Mouse (Mus musculus) stomach, embryonic 14.5 days (tissue): Measurements from ENCODE around the gene Zfr. TPM values are rescaled to one million over a fixed set of nuclear protein-coding genes. Genes with fewer than 3 reads are reported as not detected.

Experiments used
- ATAC-seq: fragments of 200-750 bp; cut with Nextera tagmentation; 2 replicates; pipeline ENCODE4 v1.8.0; 2017; ENCODE audit warnings: low read depth, moderate TSS enrichment; ENCODE audit not compliant: insufficient number of reproducible peaks, insufficient read depth, low FRiP score
- H3K27ac ChIP-seq: fragments of 300-500 bp; sonication (generic); 2 replicates; pipeline ENCODE4 v1.5.1; 2014; ENCODE audit warnings: mild to moderate bottlenecking, low read length, moderate library complexity, mixed read lengths
- H3K27me3 ChIP-seq: fragments of 300-500 bp; sonication (generic); 2 replicates; pipeline ENCODE4 v1.6.1; 2014; ENCODE audit warnings: low read length, control low read depth, mixed read lengths; ENCODE audit not compliant: control insufficient read depth, insufficient read depth
- H3K36me3 ChIP-seq: fragments of 300-500 bp; sonication (generic); 2 replicates; pipeline ENCODE4 v1.6.1; 2014; ENCODE audit warnings: mild to moderate bottlenecking, control low read depth, low read length, moderate library complexity, mixed read lengths; ENCODE audit not compliant: control insufficient read depth, insufficient read depth
- H3K4me1 ChIP-seq: fragments of 300-500 bp; sonication (generic); 2 replicates; pipeline ENCODE4 v1.6.1; 2014; ENCODE audit warnings: low read length, control low read depth, mixed read lengths; ENCODE audit not compliant: control insufficient read depth, insufficient read depth
- H3K4me2 ChIP-seq: fragments of 300-500 bp; sonication (generic); replicated peaks from 2 replicates; pipeline ENCODE4 v1.6.1; 2014; ENCODE audit warnings: low read depth, low read length, control low read depth
- H3K4me3 ChIP-seq: fragments of 300-500 bp; sonication (generic); 2 replicates; pipeline ENCODE4 v1.5.1; 2014; ENCODE audit warnings: low read depth, low read length, control low read depth
- H3K9ac ChIP-seq: fragments of 300-500 bp; sonication (generic); replicated peaks from 2 replicates; pipeline ENCODE4 v1.6.1; 2014; ENCODE audit warnings: low read depth, mild to moderate bottlenecking, control low read depth, low read length, moderate library complexity, mixed read lengths
- H3K9me3 ChIP-seq: fragments of 300-500 bp; sonication (generic); 2 replicates; pipeline ENCODE4 v1.6.1; 2016; ENCODE audit warnings: low read depth, low read length, control low read depth; ENCODE audit not compliant: control insufficient read depth
- WGBS: fragments of 180-500 bp; shearing (Covaris S2); extraction: QIAGEN DNeasy Blood & Tissue Kit; methylation state at CpG from one replicate; pipeline ENCODE4 v1.1.7; 2014; 5-methylcytosine and 5-hydroxymethylcytosine counted together
- polyA plus RNA-seq: library from polyadenylated mRNA; unstranded; fragments of >200 nt; fragmentation: Nextera tagmentation; extraction: Ambion mirVana; gene quantifications from 2 replicates; pipeline ENCODE4 v1.2.1, GENCODE M21; 2014

Gene Zfr
- polyA plus RNA-seq, 1 experiment from 2014 or later: 181 TPM

- Histone ChIP-seq H3K27ac (peak overlapping the region; percentile 90), H3K4me2 (peak overlapping the region; percentile 35), H3K27me3 (no peaks in the 10 kb centered on the region), H3K9ac (0 out of 2 replicates have a peak overlapping the region, but pooled peaks have one; percentile 3), H3K4me3 (no peak overlapping the region), H3K4me1 (peaks cover 23% of the 10 kb centered on the region), H3K36me3 (no peaks in the 10 kb centered on the region; the same call in 1 of the 2 replicates), H3K9me3 (no peaks in the 10 kb centered on the region)
- peak; percentile 80 for ATAC-seq
- WGBS: 24% methylated on average over 25 of the region's 25 CpGs
Observed at GRCm38 (mm10) chr15:12193880-12194816, 76.5 kb downstream of the Zfr start.

DNA sequence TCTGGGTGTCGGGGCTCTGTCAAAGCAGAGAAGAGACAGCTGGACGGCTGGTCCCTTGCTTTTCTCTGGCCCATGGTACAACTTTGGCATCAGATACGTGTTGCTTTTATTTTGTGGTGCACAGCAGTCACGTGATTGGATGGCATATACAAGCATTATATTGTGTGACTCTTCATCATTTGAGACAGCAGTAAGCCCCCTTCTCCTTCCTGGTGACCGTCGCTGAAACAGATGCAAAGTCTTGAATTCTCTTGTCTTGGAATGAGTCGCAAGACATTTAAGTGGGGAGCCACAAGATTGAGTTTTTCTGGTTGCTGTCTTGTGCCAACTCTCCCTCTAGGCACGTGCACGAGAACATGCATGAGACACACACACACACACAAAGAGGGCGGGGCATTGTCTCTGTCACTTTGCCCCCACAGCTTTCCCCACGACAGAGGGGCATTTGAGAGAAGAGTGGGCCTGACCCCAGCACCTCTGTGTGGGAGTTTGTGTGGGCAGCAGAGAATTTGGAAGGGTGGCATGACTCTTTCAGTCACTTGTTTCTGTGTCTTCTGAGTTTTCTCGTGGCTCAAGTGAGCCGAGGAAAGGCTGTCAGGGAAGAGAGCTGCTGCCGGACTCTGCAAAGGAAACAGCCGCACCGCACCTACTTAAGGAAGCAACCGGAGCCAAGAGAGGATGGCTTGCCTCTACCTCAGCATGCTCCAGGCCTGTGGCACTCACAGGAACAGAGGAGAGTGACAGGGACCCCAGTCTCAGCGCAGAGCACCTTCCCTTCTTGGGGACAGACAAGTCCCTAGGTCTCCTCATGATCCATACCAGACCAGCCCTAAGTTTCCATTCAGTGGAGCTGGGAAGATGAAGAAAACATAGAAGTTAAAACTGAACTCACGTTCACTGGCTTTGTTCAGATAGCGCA lies 77.4 kb downstream of the Zfr start:
- no peaks in the 10 kb centered on the region; the same call in 1 of the 2 replicates for H3K36me3 ChIP-seq
- H3K9me3 ChIP-seq: no peaks in the 10 kb centered on the region
- peak overlapping the region; percentile 90; the same call in 1 of the 2 replicates for H3K27ac ChIP-seq
- no peak for ATAC-seq
- 40% methylated on average over 20 of the region's 20 CpGs for WGBS
- H3K9ac ChIP-seq: no peak overlapping the region
- peaks cover 23% of the 10 kb centered on the region for H3K4me1 ChIP-seq
- H3K4me2 ChIP-seq: peak overlapping the region; percentile 35
- H3K27me3 ChIP-seq: no peaks in the 10 kb centered on the region
- H3K4me3 ChIP-seq: no peak overlapping the region

DNA sequence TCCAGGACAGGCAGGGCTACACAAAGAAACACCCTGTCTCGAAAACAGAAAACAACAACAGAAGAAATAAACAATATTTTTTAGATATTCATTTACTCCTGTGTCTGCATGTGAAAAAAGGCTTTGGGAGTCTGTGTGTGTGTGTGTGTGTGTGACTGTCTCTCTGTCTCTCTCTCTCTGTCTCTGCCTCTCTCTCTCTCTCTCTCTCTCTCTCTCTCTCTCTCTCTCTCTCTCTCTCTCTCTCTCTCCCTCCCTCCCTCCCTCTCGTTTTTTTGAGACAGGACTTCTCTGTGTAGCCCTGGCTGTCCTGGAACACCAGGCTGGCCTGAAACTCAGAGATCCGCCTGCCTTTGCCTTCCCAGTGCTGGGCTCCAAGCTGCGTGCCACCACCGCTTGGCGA lies 78.3 kb downstream of the Zfr start:
- ATAC-seq: no peak
- Histone ChIP-seq H3K4me2 (no peak overlapping the region), H3K9ac (no peak overlapping the region), H3K27me3 (no peaks in the 10 kb centered on the region), H3K4me3 (no peak overlapping the region), H3K4me1 (peaks cover 23% of the 10 kb centered on the region), H3K9me3 (no peaks in the 10 kb centered on the region), H3K36me3 (no peaks in the 10 kb centered on the region), H3K27ac (no peak overlapping the region)
- WGBS: 68% methylated on average over 6 of the region's 6 CpGs

DNA sequence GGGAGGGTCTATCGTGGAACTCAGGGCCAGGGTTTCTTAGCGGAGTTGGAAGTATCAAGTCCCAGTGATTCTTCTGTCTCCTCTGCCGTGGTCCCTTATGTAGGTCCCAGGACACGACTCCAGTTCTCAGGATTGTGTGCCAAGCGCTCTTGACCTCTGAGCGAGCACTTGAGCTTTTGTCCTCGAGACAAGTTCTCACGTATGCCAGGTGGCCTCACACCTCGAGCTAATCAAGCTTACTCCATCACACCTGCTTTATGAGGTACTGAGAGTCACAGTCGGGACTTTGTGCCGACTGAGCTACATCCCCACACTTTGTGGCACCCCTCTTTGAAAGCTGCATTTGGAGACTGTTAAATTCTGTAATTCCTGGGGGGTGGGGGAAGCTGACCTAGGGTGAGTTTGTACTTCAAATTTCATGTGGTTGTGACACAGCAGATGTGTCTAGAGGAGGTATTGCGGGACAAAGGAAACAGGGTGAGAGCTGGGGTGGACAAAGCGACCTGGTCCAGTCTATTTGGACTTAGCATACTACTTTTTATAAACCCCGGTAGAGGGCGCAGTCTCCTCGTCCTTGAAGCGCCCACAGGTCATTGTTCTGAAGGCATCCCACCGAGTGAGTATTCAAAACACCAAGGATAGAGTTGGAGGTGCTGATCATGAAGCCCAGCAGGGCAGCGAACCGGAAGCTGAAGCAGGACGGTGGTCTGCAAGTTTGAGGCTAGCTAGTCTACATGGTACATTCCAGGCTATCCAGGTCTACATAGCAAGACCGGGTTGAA lies 79.0 kb downstream of the Zfr start:
- Histone ChIP-seq H3K27me3 (no peaks in the 10 kb centered on the region), H3K4me3 (no peak overlapping the region), H3K4me1 (peaks cover 23% of the 10 kb centered on the region), H3K36me3 (no peaks in the 10 kb centered on the region), H3K9ac (no peak overlapping the region), H3K27ac (no peak overlapping the region), H3K9me3 (no peaks in the 10 kb centered on the region), H3K4me2 (no peak overlapping the region; the same call in 1 of the 2 replicates)
- WGBS: 31% methylated on average over 22 of the region's 22 CpGs
- ATAC-seq: peak; percentile 51

DNA sequence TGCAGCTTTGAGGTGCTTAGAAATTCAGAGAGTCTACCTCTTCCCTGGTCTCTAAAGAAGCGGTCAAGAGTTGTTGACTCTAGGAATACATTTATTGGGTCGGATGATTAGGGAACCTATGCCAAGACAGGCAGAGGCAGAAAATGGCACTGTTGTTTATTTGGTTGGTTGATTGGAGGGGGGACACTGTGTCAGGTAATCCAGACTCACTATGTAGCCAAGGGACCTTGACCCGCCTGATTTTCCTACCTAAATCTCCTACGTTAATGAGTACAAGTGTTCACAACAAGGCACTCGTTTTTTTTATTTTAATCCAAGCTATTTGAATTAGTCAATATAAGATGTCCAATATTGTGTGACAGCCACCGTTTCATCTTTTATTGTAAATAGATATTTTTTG lies 79.7 kb downstream of the Zfr start:
- Histone ChIP-seq H3K4me3 (no peak overlapping the region), H3K36me3 (no peaks in the 10 kb centered on the region), H3K27ac (no peak overlapping the region), H3K4me2 (no peak overlapping the region; the same call in 1 of the 2 replicates), H3K9ac (no peak overlapping the region), H3K9me3 (no peaks in the 10 kb centered on the region), H3K27me3 (no peaks in the 10 kb centered on the region), H3K4me1 (peaks cover 23% of the 10 kb centered on the region)
- whole genome bisulfite sequencing: 84% methylated on average over 6 of the region's 6 CpGs
- no peak for ATAC-seq

DNA sequence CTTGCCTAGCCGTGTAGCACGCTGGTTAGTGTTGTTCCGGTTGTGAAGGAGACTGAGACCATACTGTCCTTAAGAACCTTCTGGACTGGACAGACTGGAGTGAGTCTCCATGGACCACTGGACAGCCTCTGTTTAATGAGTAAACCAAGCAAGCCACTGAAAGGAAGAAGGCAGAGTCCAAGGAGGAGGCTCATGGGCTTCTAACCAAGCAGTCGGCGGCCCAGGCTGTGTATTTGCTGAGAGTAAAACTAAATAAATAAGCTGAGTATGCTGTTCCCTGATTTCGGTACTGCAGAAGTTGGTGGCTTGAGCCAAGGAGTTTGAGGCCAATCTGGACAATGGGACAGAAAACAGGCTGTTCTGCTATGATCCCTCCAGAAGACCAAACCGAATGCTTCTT lies 82.4 kb downstream of the Zfr start:
- Histone ChIP-seq H3K27ac (no peak overlapping the region), H3K36me3 (no peaks in the 10 kb centered on the region), H3K4me3 (no peak overlapping the region), H3K9me3 (no peaks in the 10 kb centered on the region), H3K4me2 (no peak overlapping the region), H3K9ac (no peak overlapping the region), H3K27me3 (no peaks in the 10 kb centered on the region), H3K4me1 (peaks cover 11% of the 10 kb centered on the region)
- no peak for ATAC-seq
- WGBS: 83% methylated on average over 7 of the region's 7 CpGs

- no peak overlapping the region for H3K27ac ChIP-seq
- H3K4me3 ChIP-seq: no peak overlapping the region
- H3K9ac ChIP-seq: no peak overlapping the region
- no peaks in the 10 kb centered on the region for H3K9me3 ChIP-seq
- no peaks in the 10 kb centered on the region for H3K27me3 ChIP-seq
- peaks cover 16% of the 10 kb centered on the region for H3K4me1 ChIP-seq
- no peak overlapping the region for H3K4me2 ChIP-seq
- H3K36me3 ChIP-seq: no peaks in the 10 kb centered on the region
- ATAC-seq: no peak
Observed at GRCm38 (mm10) chr15:12201856-12202255, 84.2 kb downstream of the Zfr start.

DNA sequence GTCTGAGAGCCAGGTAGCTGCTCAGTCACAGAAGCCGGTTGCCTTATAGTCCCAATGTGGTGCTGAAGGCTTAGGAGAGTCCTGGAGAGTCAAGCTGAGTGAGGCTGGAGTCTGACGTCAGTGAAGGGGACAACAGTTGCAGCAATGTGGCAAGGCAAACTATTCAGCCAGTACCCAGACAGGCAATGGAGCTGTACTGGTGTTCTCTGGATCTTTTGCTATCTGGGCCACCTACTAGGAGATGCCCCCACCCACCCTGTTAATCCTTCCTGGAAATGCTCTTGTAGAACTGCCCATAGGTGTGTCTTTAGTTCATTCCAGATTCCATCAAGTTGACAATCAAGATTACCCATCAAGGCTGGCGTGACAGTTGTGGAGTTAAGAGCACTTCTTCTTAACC lies 84.8 kb downstream of the Zfr start:
- WGBS: 81% methylated on average over 3 of the region's 3 CpGs
- Histone ChIP-seq H3K27ac (no peak overlapping the region), H3K36me3 (no peaks in the 10 kb centered on the region; the same call in 1 of the 2 replicates), H3K4me2 (no peak overlapping the region), H3K27me3 (no peaks in the 10 kb centered on the region), H3K4me3 (no peak overlapping the region), H3K9me3 (no peaks in the 10 kb centered on the region), H3K9ac (no peak overlapping the region), H3K4me1 (peaks cover 22% of the 10 kb centered on the region)
- ATAC-seq: no peak
